Mouse (Mus musculus): ENCODE measurements at regions not wholly inside any gene's neighbourhood (a gene's known extent, or its start where the extent isn't known, plus 50 kb on each side); places are given as distances from the start of the nearest gene placed in this dataset.

DNA sequence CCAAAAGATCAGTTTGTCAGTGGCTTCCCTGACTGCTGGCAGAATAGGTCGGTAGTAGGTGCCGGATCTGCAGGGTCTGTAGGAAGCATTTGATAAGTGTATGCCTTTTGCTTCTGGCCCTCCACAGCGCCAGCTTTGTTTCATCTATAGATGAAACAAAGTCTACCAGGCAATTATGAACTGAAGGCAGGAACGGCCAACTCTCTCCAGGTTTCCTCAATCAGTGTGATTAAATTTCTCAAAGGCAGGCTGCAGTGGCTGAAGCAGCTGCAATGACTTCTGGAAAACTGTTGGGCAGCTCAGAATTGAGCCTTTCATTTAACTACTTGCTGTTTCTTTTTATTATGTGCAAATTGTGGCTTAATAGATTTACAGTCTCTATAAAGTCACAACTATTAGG lies 1526.1 kb downstream of the 4930444P10Rik start:
- Histone ChIP-seq H3K27ac (ENCODE audit: insufficient read depth, low read depth) (no peak overlapping the region), H3K9me3 (replicated peaks; ENCODE audit: low read length) (no peaks in the 10 kb centered on the region), H3K4me1 (ENCODE audit: control insufficient read depth in 1 of 2, insufficient read depth in 2 of 2) (no peaks in the 10 kb centered on the region), H3K4me3 (replicated peaks in 1 of 3; ENCODE audit: low read depth in 2 of 3, low read length in 2 of 3, poor library complexity in 1 of 3) (no peak overlapping the region), H3K4me2 (ENCODE audit: insufficient read depth, low read depth, poor library complexity, severe bottlenecking) (no peak overlapping the region), H3K36me3 (replicated peaks in 1 of 2; ENCODE audit: control insufficient read depth in 1 of 2, insufficient read depth in 1 of 2, low read length in 1 of 2) (no peaks in the 10 kb centered on the region), H3K9ac (ENCODE audit: insufficient read depth, low read depth) (no peak overlapping the region), H3K27me3 (replicated peaks) (no peaks in the 10 kb centered on the region), H3K79me2 (replicated peaks; ENCODE audit: control insufficient read depth, extremely low read depth, insufficient read depth, poor library complexity, severe bottlenecking) (no peaks in the 10 kb centered on the region)
- TF ChIP-seq MAFK (IDR thresholded peaks at IDR 0.05; ENCODE audit: insufficient replicate concordance, low read length) (no peak), CHD1 (IDR thresholded peaks at IDR 0.05; ENCODE audit: low read depth, low read length) (no peak), BHLHE40 (IDR thresholded peaks at IDR 0.05; ENCODE audit: low read depth, low read length) (no peak)
- no peak for DNase-seq (ENCODE audit: extremely low read depth)
- dilution Hi-C loops (cut with MboI; ENCODE audit: extremely low pct_ligation_motif_present, extremely low pct_unique_long_range_greater_than_20kb, low sequenced_read_pairs) (no loop called here), in situ Hi-C loops (cut with MboI; ENCODE audit: low pct_ligation_motif_present, low pct_unique_long_range_greater_than_20kb, low sequenced_read_pairs) (no loop called here)

DNA sequence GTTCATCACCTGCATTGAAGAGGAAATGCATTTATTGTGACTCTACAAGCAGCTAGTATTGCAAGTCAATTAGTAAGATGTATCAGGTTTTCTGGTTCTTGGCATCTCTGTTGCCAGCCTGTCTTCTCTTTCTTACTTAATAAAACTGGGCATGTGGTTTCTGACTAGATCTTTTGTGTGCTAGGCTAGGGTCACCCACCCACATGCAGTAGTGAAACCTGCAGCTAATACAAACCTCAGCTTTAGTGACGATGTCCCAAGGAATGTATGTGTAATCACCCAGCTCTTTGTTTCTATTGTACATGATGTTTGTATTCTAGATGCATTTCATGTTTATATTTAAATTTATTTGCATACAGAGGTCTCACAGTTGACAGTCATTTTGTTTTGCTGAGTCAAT lies 1526.7 kb downstream of the 4930444P10Rik start:
- no peak for DNase-seq (ENCODE audit: extremely low read depth)
- H3K36me3 ChIP-seq (replicated peaks in 1 of 2; ENCODE audit: control insufficient read depth in 1 of 2, insufficient read depth in 1 of 2, low read length in 1 of 2), result no peaks in the 10 kb centered on the region
- no peak overlapping the region for H3K9ac ChIP-seq (ENCODE audit: insufficient read depth, low read depth)
- dilution Hi-C loops (cut with MboI; ENCODE audit: extremely low pct_ligation_motif_present, extremely low pct_unique_long_range_greater_than_20kb, low sequenced_read_pairs), result no loop called here
- in situ Hi-C loops (cut with MboI; ENCODE audit: low pct_ligation_motif_present, low pct_unique_long_range_greater_than_20kb, low sequenced_read_pairs), result no loop called here
- no peaks in the 10 kb centered on the region for H3K9me3 ChIP-seq (replicated peaks; ENCODE audit: low read length)
- H3K4me2 ChIP-seq (ENCODE audit: insufficient read depth, low read depth, poor library complexity, severe bottlenecking), result no peak overlapping the region
- H3K4me1 ChIP-seq (ENCODE audit: control insufficient read depth in 1 of 2, insufficient read depth in 2 of 2), result no peaks in the 10 kb centered on the region
- no peak overlapping the region for H3K27ac ChIP-seq (ENCODE audit: insufficient read depth, low read depth)
- no peak overlapping the region for H3K4me3 ChIP-seq (replicated peaks in 1 of 3; ENCODE audit: low read depth in 2 of 3, low read length in 2 of 3, poor library complexity in 1 of 3)
- H3K27me3 ChIP-seq (replicated peaks), result no peaks in the 10 kb centered on the region
- no peaks in the 10 kb centered on the region for H3K79me2 ChIP-seq (replicated peaks; ENCODE audit: control insufficient read depth, extremely low read depth, insufficient read depth, poor library complexity, severe bottlenecking)
- TF ChIP-seq RCOR1 (conservative IDR thresholded peaks at IDR 0.05; ENCODE audit: low read depth, low read length) (no peak), GABPA (IDR thresholded peaks at IDR 0.05; ENCODE audit: insufficient replicate concordance, low read depth, low read length) (no peak), BHLHE40 (IDR thresholded peaks at IDR 0.05; ENCODE audit: low read depth, low read length) (no peak), PAX5 (IDR thresholded peaks at IDR 0.05; ENCODE audit: low read length) (no peak), EP300 (IDR thresholded peaks at IDR 0.05; ENCODE audit: low read length) (no peak), TBP (conservative IDR thresholded peaks at IDR 0.05; ENCODE audit: low read depth, low read length) (no peak), ZMIZ1 (IDR thresholded peaks at IDR 0.05; ENCODE audit: low read depth, low read length) (no peak), E2F4 (IDR thresholded peaks at IDR 0.05; ENCODE audit: insufficient replicate concordance, low read depth, low read length) (no peak), UBTF (IDR thresholded peaks at IDR 0.05; ENCODE audit: low read depth, low read length) (no peak), ELF1 (IDR thresholded peaks at IDR 0.05; ENCODE audit: low read depth, low read length) (no peak), CHD1 (IDR thresholded peaks at IDR 0.05; ENCODE audit: low read depth, low read length) (no peak), MAX (IDR thresholded peaks at IDR 0.05; ENCODE audit: low read length) (no peak), MAZ (IDR thresholded peaks at IDR 0.05; ENCODE audit: low read depth, low read length) (no peak), CTCF (conservative IDR thresholded peaks at IDR 0.05 in 1 of 2, IDR thresholded peaks at IDR 0.05 in 1 of 2; ENCODE audit: low read depth in 2 of 2, low read length in 2 of 2) (no peak), POLR2A (IDR thresholded peaks at IDR 0.05; ENCODE audit: low read depth, low read length) (no peak)
